Mouse (Mus musculus): ENCODE measurements around the gene Map7. TPM values are rescaled to one million over a fixed set of nuclear protein-coding genes. Genes with fewer than 3 reads are reported as not detected.

Map7 gene
- polyA plus RNA-seq, 1 experiment = 0.01 TPM

- TF ChIP-seq MYOD1 (IDR thresholded peaks at IDR 0.05; ENCODE audit: control insufficient read depth in 1 of 3, insufficient read length in 2 of 3, low read depth in 2 of 3) (no peak), E2F4 (IDR thresholded peaks at IDR 0.05; ENCODE audit: insufficient read depth) (no peak), USF1 (IDR thresholded peaks at IDR 0.05; ENCODE audit: low read depth) (no peak), SRF (IDR thresholded peaks at IDR 0.05; ENCODE audit: control insufficient read depth, insufficient read length, low read depth) (no peak), REST (IDR thresholded peaks at IDR 0.05; ENCODE audit: insufficient read depth, insufficient read length) (no peak), MYOG (IDR thresholded peaks at IDR 0.05; ENCODE audit: control insufficient read depth in 1 of 3, insufficient read depth in 1 of 3, insufficient read length in 2 of 3, low read depth in 2 of 3) (no peak), TCF3 (IDR thresholded peaks at IDR 0.05; ENCODE audit: insufficient read length, low read depth) (no peak), POLR2AphosphoS2 (IDR thresholded peaks at IDR 0.05; ENCODE audit: insufficient read length, low read depth) (no peak), POLR2A (IDR thresholded peaks at IDR 0.05; ENCODE audit: insufficient read length, low read depth) (no peak), MAX (IDR thresholded peaks at IDR 0.05; ENCODE audit: low read depth) (no peak)
- Histone ChIP-seq H3K27me3 (ENCODE audit: control insufficient read depth, insufficient read depth, insufficient read length) (peaks cover 4% of the 10 kb centered on the region), H3K36me3 (ENCODE audit: control insufficient read depth, insufficient read depth) (no peaks in the 10 kb centered on the region), H3K4me3 (no peak overlapping the region), H3ac (ENCODE audit: control insufficient read depth, insufficient read length) (no peak overlapping the region), H3K4me2 (ENCODE audit: low read depth) (no peak overlapping the region), H3K79me2 (ENCODE audit: control insufficient read depth, insufficient read depth) (no peaks in the 10 kb centered on the region)
These were observed 30.7 kb downstream of the Map7 start for GRCm38 (mm10) chr10:20178807-20179605.

- TF ChIP-seq CEBPB (IDR thresholded peaks at IDR 0.05; ENCODE audit: insufficient read depth, poor library complexity, severe bottlenecking) (no peak), TCF12 (IDR thresholded peaks at IDR 0.05; ENCODE audit: insufficient read depth, poor library complexity, severe bottlenecking) (no peak), MAX (IDR thresholded peaks at IDR 0.05; ENCODE audit: low read depth) (no peak), E2F4 (IDR thresholded peaks at IDR 0.05; ENCODE audit: insufficient read depth) (no peak), MYOG (IDR thresholded peaks at IDR 0.05; ENCODE audit: control insufficient read depth in 1 of 3, insufficient read depth in 1 of 3, insufficient read length in 2 of 3, low read depth in 2 of 3) (no peak), MYOD1 (IDR thresholded peaks at IDR 0.05; ENCODE audit: control insufficient read depth in 1 of 3, insufficient read length in 2 of 3, low read depth in 2 of 3) (no peak), SRF (IDR thresholded peaks at IDR 0.05; ENCODE audit: control insufficient read depth, insufficient read length, low read depth) (no peak), POLR2A (IDR thresholded peaks at IDR 0.05; ENCODE audit: insufficient read length, low read depth) (no peak)
- Histone ChIP-seq H3K4me2 (ENCODE audit: low read depth) (no peak overlapping the region), H3K79me2 (ENCODE audit: control insufficient read depth, insufficient read depth) (no peaks in the 10 kb centered on the region), H3K4me3 (no peak overlapping the region), H3ac (ENCODE audit: control insufficient read depth, insufficient read length) (no peak overlapping the region), H3K36me3 (ENCODE audit: control insufficient read depth, insufficient read depth) (no peaks in the 10 kb centered on the region), H3K27me3 (ENCODE audit: control insufficient read depth, insufficient read depth, insufficient read length) (no peaks in the 10 kb centered on the region)
These were observed 32.9 kb downstream of the Map7 start for GRCm38 (mm10) chr10:20181198-20181597.

- Histone ChIP-seq H3ac (ENCODE audit: control insufficient read depth, insufficient read length) (no peak overlapping the region), H3K79me2 (ENCODE audit: control insufficient read depth, insufficient read depth) (no peaks in the 10 kb centered on the region), H3K36me3 (ENCODE audit: control insufficient read depth, insufficient read depth) (no peaks in the 10 kb centered on the region), H3K27me3 (ENCODE audit: control insufficient read depth, insufficient read depth, insufficient read length) (no peaks in the 10 kb centered on the region), H3K4me3 (no peak overlapping the region), H3K4me2 (ENCODE audit: low read depth) (no peak overlapping the region)
- TF ChIP-seq REST (IDR thresholded peaks at IDR 0.05; ENCODE audit: insufficient read depth, insufficient read length) = no peak
- TF ChIP-seq POLR2A (IDR thresholded peaks at IDR 0.05; ENCODE audit: insufficient read length, low read depth) = no peak
- TF ChIP-seq MAX (IDR thresholded peaks at IDR 0.05; ENCODE audit: low read depth) = no peak
- no peak for TF ChIP-seq CEBPB (IDR thresholded peaks at IDR 0.05; ENCODE audit: insufficient read depth, poor library complexity, severe bottlenecking)
- no peak for TF ChIP-seq POLR2AphosphoS2 (IDR thresholded peaks at IDR 0.05; ENCODE audit: insufficient read length, low read depth)
- TF ChIP-seq MYOD1 (IDR thresholded peaks at IDR 0.05; ENCODE audit: control insufficient read depth in 1 of 3, insufficient read length in 2 of 3, low read depth in 2 of 3) = no peak
- no peak for TF ChIP-seq TCF12 (IDR thresholded peaks at IDR 0.05; ENCODE audit: insufficient read depth, poor library complexity, severe bottlenecking)
- no peak for TF ChIP-seq USF1 (IDR thresholded peaks at IDR 0.05; ENCODE audit: low read depth)
- no peak for TF ChIP-seq SRF (IDR thresholded peaks at IDR 0.05; ENCODE audit: control insufficient read depth, insufficient read length, low read depth)
- no peak for TF ChIP-seq MYOG (IDR thresholded peaks at IDR 0.05; ENCODE audit: control insufficient read depth in 1 of 3, insufficient read depth in 1 of 3, insufficient read length in 2 of 3, low read depth in 2 of 3)
- TF ChIP-seq E2F4 (IDR thresholded peaks at IDR 0.05; ENCODE audit: insufficient read depth) = no peak
- TF ChIP-seq TCF3 (IDR thresholded peaks at IDR 0.05; ENCODE audit: insufficient read length, low read depth) = no peak
These were observed 33.6 kb downstream of the Map7 start for GRCm38 (mm10) chr10:20181680-20182399.

GRCm38 (mm10) chr10:20184326-20184725 is 36.1 kb downstream of the Map7 start:
- TF ChIP-seq SRF (IDR thresholded peaks at IDR 0.05; ENCODE audit: control insufficient read depth, insufficient read length, low read depth) = no peak
- TF ChIP-seq TCF12 (IDR thresholded peaks at IDR 0.05; ENCODE audit: insufficient read depth, poor library complexity, severe bottlenecking) = no peak
- TF ChIP-seq MYOD1 (IDR thresholded peaks at IDR 0.05; ENCODE audit: control insufficient read depth in 1 of 3, insufficient read length in 2 of 3, low read depth in 2 of 3) = no peak
- no peak for TF ChIP-seq E2F4 (IDR thresholded peaks at IDR 0.05; ENCODE audit: insufficient read depth)
- TF ChIP-seq POLR2A (IDR thresholded peaks at IDR 0.05; ENCODE audit: insufficient read length, low read depth) = no peak
- TF ChIP-seq TCF3 (IDR thresholded peaks at IDR 0.05; ENCODE audit: insufficient read length, low read depth) = no peak
- no peak for TF ChIP-seq POLR2AphosphoS2 (IDR thresholded peaks at IDR 0.05; ENCODE audit: insufficient read length, low read depth)
- no peak for TF ChIP-seq USF1 (IDR thresholded peaks at IDR 0.05; ENCODE audit: low read depth)
- no peak for TF ChIP-seq MYOG (IDR thresholded peaks at IDR 0.05; ENCODE audit: control insufficient read depth in 1 of 3, insufficient read depth in 1 of 3, insufficient read length in 2 of 3, low read depth in 2 of 3)
- no peak for TF ChIP-seq CEBPB (IDR thresholded peaks at IDR 0.05; ENCODE audit: insufficient read depth, poor library complexity, severe bottlenecking)
- no peak for TF ChIP-seq MAX (IDR thresholded peaks at IDR 0.05; ENCODE audit: low read depth)
- TF ChIP-seq REST (IDR thresholded peaks at IDR 0.05; ENCODE audit: insufficient read depth, insufficient read length) = no peak
- no peak overlapping the region for H3K4me2 ChIP-seq (ENCODE audit: low read depth)
- no peaks in the 10 kb centered on the region for H3K36me3 ChIP-seq (ENCODE audit: control insufficient read depth, insufficient read depth)
- no peaks in the 10 kb centered on the region for H3K27me3 ChIP-seq (ENCODE audit: control insufficient read depth, insufficient read depth, insufficient read length)
- H3ac ChIP-seq (ENCODE audit: control insufficient read depth, insufficient read length) = no peak overlapping the region
- no peak overlapping the region for H3K4me3 ChIP-seq
- no peaks in the 10 kb centered on the region for H3K79me2 ChIP-seq (ENCODE audit: control insufficient read depth, insufficient read depth)
